Mouse (Mus musculus): ENCODE measurements around the gene Phgdh. TPM values are rescaled to one million over a fixed set of nuclear protein-coding genes. Genes with fewer than 3 reads are reported as not detected.

Phgdh gene
- polyA plus RNA-seq, 1 experiment: 18.4 TPM

DNA sequence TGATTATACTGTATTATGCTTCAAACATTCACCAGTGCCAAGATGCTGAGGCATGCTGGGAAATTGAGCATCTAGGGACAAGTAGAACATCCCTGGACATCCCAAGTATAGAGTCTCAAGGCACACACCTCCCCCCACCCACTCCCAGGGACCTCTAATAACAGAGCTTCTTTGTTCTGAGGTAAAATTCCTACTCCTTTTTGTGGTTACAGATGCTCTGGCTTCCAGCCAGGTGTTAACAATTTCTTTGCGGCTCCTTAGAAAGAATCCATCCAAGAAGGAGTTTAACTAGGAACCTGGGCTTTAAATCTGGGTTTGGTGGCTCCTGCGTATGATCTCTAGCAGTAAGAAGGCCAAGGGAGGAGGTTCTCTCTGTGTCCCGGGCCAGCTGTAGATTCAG, 22.6 kb downstream of the Phgdh start:
- TF ChIP-seq POLR2A (IDR thresholded peaks at IDR 0.05; ENCODE audit: low read depth, low read length): no peak
- TF ChIP-seq CTCF (IDR thresholded peaks at IDR 0.05; ENCODE audit: extremely low read depth, insufficient read length, insufficient replicate concordance, low read depth, low read length): no peak
- WGBS: 51% methylated on average over 3 of the region's 3 CpGs
- H3K4me3 ChIP-seq (ENCODE audit: low read depth, low read length): no peak overlapping the region
- H3K36me3 ChIP-seq (ENCODE audit: control insufficient read depth, insufficient read depth, low read length): no peaks in the 10 kb centered on the region
- no peaks in the 10 kb centered on the region; the same call in 1 of the 2 replicates for H3K4me1 ChIP-seq (ENCODE audit: control insufficient read depth, insufficient read depth, insufficient read length, low read length)
- no peaks in the 10 kb centered on the region for H3K27me3 ChIP-seq (ENCODE audit: control insufficient read depth, insufficient read depth, low read length)
- H3K27ac ChIP-seq (ENCODE audit: insufficient read depth, low read depth, low read length): no peak overlapping the region

- no peaks in the 10 kb centered on the region for H3K36me3 ChIP-seq (ENCODE audit: control insufficient read depth, insufficient read depth, low read length)
- no peak overlapping the region for H3K4me3 ChIP-seq (ENCODE audit: low read depth, low read length)
- TF ChIP-seq CTCF (IDR thresholded peaks at IDR 0.05; ENCODE audit: extremely low read depth, insufficient read length, insufficient replicate concordance, low read depth, low read length) (no peak), POLR2A (IDR thresholded peaks at IDR 0.05; ENCODE audit: low read depth, low read length) (no peak)
- 81% methylated on average over 2 of the region's 2 CpGs for WGBS
- H3K27ac ChIP-seq (ENCODE audit: insufficient read depth, low read depth, low read length): no peak overlapping the region
- no peaks in the 10 kb centered on the region for H3K27me3 ChIP-seq (ENCODE audit: control insufficient read depth, insufficient read depth, low read length)
- no peaks in the 10 kb centered on the region for H3K4me1 ChIP-seq (ENCODE audit: control insufficient read depth, insufficient read depth, insufficient read length, low read length)
Observed at GRCm38 (mm10) chr3:98315181-98315580, 24.6 kb downstream of the Phgdh start.

- Histone ChIP-seq H3K27me3 (ENCODE audit: control insufficient read depth, insufficient read depth, low read length) (no peaks in the 10 kb centered on the region), H3K4me3 (ENCODE audit: low read depth, low read length) (no peak overlapping the region), H3K36me3 (ENCODE audit: control insufficient read depth, insufficient read depth, low read length) (no peaks in the 10 kb centered on the region), H3K4me1 (ENCODE audit: control insufficient read depth, insufficient read depth, insufficient read length, low read length) (no peaks in the 10 kb centered on the region), H3K27ac (ENCODE audit: insufficient read depth, low read depth, low read length) (no peak overlapping the region)
- 81% methylated on average over 9 of the region's 9 CpGs for WGBS
- TF ChIP-seq POLR2A (IDR thresholded peaks at IDR 0.05; ENCODE audit: low read depth, low read length) (no peak), CTCF (IDR thresholded peaks at IDR 0.05; ENCODE audit: extremely low read depth, insufficient read length, insufficient replicate concordance, low read depth, low read length) (no peak)
Observed at GRCm38 (mm10) chr3:98313294-98314155, 26.3 kb downstream of the Phgdh start.

GRCm38 (mm10) chr3:98312867-98313266, 26.9 kb downstream of the Phgdh start:
- WGBS: 20% methylated on average over 7 of the region's 7 CpGs
- peak; percentile 86; the same call in 1 of the 2 replicates for TF ChIP-seq CTCF (IDR thresholded peaks at IDR 0.05; ENCODE audit: extremely low read depth, insufficient read length, insufficient replicate concordance, low read depth, low read length)
- no peak for TF ChIP-seq POLR2A (IDR thresholded peaks at IDR 0.05; ENCODE audit: low read depth, low read length)
- H3K4me3 ChIP-seq (ENCODE audit: low read depth, low read length): no peak overlapping the region

GRCm38 (mm10) chr3:98310456-98310855, 29.3 kb downstream of the Phgdh start:
- Histone ChIP-seq H3K27me3 (ENCODE audit: control insufficient read depth, insufficient read depth, low read length) (no peaks in the 10 kb centered on the region), H3K4me1 (ENCODE audit: control insufficient read depth, insufficient read depth, insufficient read length, low read length) (no peaks in the 10 kb centered on the region), H3K4me3 (ENCODE audit: low read depth, low read length) (no peak overlapping the region), H3K27ac (ENCODE audit: insufficient read depth, low read depth, low read length) (no peak overlapping the region), H3K36me3 (ENCODE audit: control insufficient read depth, insufficient read depth, low read length) (no peaks in the 10 kb centered on the region)
- TF ChIP-seq POLR2A (IDR thresholded peaks at IDR 0.05; ENCODE audit: low read depth, low read length) (no peak), CTCF (IDR thresholded peaks at IDR 0.05; ENCODE audit: extremely low read depth, insufficient read length, insufficient replicate concordance, low read depth, low read length) (no peak)
- WGBS: 100% methylated on average over 1 of the region's 1 CpGs

More at GRCm38 (mm10) chr3:98312867-98313266, 26.9 kb downstream of the Phgdh start:
- Histone ChIP-seq H3K36me3 (ENCODE audit: control insufficient read depth, insufficient read depth, low read length) (no peaks in the 10 kb centered on the region), H3K4me1 (ENCODE audit: control insufficient read depth, insufficient read depth, insufficient read length, low read length) (no peaks in the 10 kb centered on the region), H3K27me3 (ENCODE audit: control insufficient read depth, insufficient read depth, low read length) (no peaks in the 10 kb centered on the region), H3K27ac (ENCODE audit: insufficient read depth, low read depth, low read length) (no peak overlapping the region)

- TF ChIP-seq POLR2A (IDR thresholded peaks at IDR 0.05; ENCODE audit: low read depth, low read length) (no peak), CTCF (IDR thresholded peaks at IDR 0.05; ENCODE audit: extremely low read depth, insufficient read length, insufficient replicate concordance, low read depth, low read length) (no peak)
- no peaks in the 10 kb centered on the region for H3K4me1 ChIP-seq (ENCODE audit: control insufficient read depth, insufficient read depth, insufficient read length, low read length)
- H3K4me3 ChIP-seq (ENCODE audit: low read depth, low read length): no peak overlapping the region
- no peak overlapping the region for H3K27ac ChIP-seq (ENCODE audit: insufficient read depth, low read depth, low read length)
- H3K27me3 ChIP-seq (ENCODE audit: control insufficient read depth, insufficient read depth, low read length): no peaks in the 10 kb centered on the region
- H3K36me3 ChIP-seq (ENCODE audit: control insufficient read depth, insufficient read depth, low read length): no peaks in the 10 kb centered on the region
- 87% methylated on average over 6 of the region's 6 CpGs for WGBS
Observed at GRCm38 (mm10) chr3:98308606-98309005, 31.2 kb downstream of the Phgdh start.

- Histone ChIP-seq H3K27ac (ENCODE audit: insufficient read depth, low read depth, low read length) (no peak overlapping the region), H3K36me3 (ENCODE audit: control insufficient read depth, insufficient read depth, low read length) (0 out of 2 replicates have a peak, but pooled peaks cover 4% of the 10 kb centered on the region), H3K4me3 (ENCODE audit: low read depth, low read length) (no peak overlapping the region), H3K27me3 (ENCODE audit: control insufficient read depth, insufficient read depth, low read length) (no peaks in the 10 kb centered on the region), H3K4me1 (ENCODE audit: control insufficient read depth, insufficient read depth, insufficient read length, low read length) (no peaks in the 10 kb centered on the region)
- WGBS: 93% methylated on average over 3 of the region's 3 CpGs
- no peak for TF ChIP-seq CTCF (IDR thresholded peaks at IDR 0.05; ENCODE audit: extremely low read depth, insufficient read length, insufficient replicate concordance, low read depth, low read length)
- TF ChIP-seq POLR2A (IDR thresholded peaks at IDR 0.05; ENCODE audit: low read depth, low read length): no peak
Observed at GRCm38 (mm10) chr3:98301761-98302160, 38.0 kb downstream of the Phgdh start.

Data from small intestine, adult 2 months (tissue).